In the genomic region with DNA sequence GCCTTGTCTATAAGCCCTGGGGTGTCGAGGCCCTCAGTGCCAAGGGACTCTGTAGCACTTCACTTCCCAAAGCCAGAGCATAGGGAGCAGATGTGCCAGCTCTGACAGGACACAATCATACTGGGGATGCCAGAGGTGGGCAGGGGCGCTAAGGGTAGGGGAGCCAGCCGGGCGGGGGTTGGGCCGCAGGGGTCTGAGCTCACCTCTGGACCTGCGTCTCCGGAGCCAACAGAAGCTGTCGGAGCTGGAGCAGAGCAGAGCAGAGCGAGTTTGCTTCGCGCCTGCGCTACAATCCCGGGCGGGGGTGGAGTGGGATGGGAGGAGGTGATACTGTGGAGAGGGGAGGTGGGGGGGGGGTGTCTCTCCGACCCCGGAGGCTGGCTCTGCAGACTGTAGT, we compare ENCODE assay signal across 9 mouse cellular contexts. TPM values are rescaled to one million over a fixed set of nuclear protein-coding genes. Genes with fewer than 3 reads are reported as not detected.
A peak's percentile ranks its signal among the peaks of the same experiment; 100 is the strongest.
DNase-seq lines count a peak whose midpoint lies in the region; ATAC-seq and TF ChIP-seq lines count a peak whose summit lies in the region.
"Had no signal": no experiment of that assay in that cellular context is flagged by ENCODE, and none has a peak within 500 bp of the region (broad histone marks: within the 10 kb centered on the region; RNA-seq: fewer than 3 reads in every experiment).

Gene Nrsn2, minus strand, starts transcription at position 294 of the 397 bp plus-strand sequence.

- H3K9ac ChIP-seq in heart, embryonic 15.5 days, result peak within 1 kb of the TSS; percentile 25; the same call in 1 of the 2 replicates
- H3K9ac ChIP-seq in hindbrain, postnatal 0 days (replicated peaks; ENCODE audit: low read length), result peak within 1 kb of the TSS; percentile 55
- peak within 1 kb of the TSS; percentile 54 for H3K9ac ChIP-seq in midbrain, embryonic 14.5 days (replicated peaks; ENCODE audit: low read length)

- H3K27me3 ChIP-seq in heart, embryonic 15.5 days, result peaks cover 27% of the 10 kb centered on the region
- no peaks in the 10 kb centered on the region for H3K27me3 ChIP-seq in hindbrain, postnatal 0 days (ENCODE audit: insufficient read depth, low read length)
- no peaks in the 10 kb centered on the region for H3K27me3 ChIP-seq in midbrain, embryonic 14.5 days (ENCODE audit: control insufficient read depth, insufficient read depth, low read length)

- intact Hi-C loops in heart, postnatal 14 days (cut with DNase I), result no loop called here

- DNase-seq in heart, postnatal 14 days, result no peak
- DNase-seq in hindbrain, postnatal 0 days (ENCODE audit: low spot score), result peak; percentile 75
- peak; percentile 82 for DNase-seq in midbrain, embryonic 14.5 days
- DNase-seq in urinary bladder, adult 18-20 months (ENCODE audit: low spot score in 2 of 2), result no peak
- DNase-seq in gastrocnemius, postnatal 4 days (ENCODE audit: low spot score in 2 of 2), result no peak

- peak within 1 kb of the TSS; percentile 42 for H3K4me2 ChIP-seq in heart, embryonic 15.5 days
- peak within 1 kb of the TSS; percentile 57 for H3K4me2 ChIP-seq in hindbrain, postnatal 0 days (ENCODE audit: low read depth, low read length)
- peak within 1 kb of the TSS; percentile 70 for H3K4me2 ChIP-seq in midbrain, embryonic 14.5 days (ENCODE audit: low read length)

- no peaks in the 10 kb centered on the region for H3K9me3 ChIP-seq in heart, embryonic 15.5 days (replicated peaks)
- H3K9me3 ChIP-seq in hindbrain, postnatal 0 days (ENCODE audit: low read length), result no peaks in the 10 kb centered on the region
- H3K9me3 ChIP-seq in midbrain, embryonic 14.5 days (ENCODE audit: control insufficient read depth, low read length), result no peaks in the 10 kb centered on the region
- H3K9me3 ChIP-seq: G1E had no signal

- 5% methylated on average over 16 of the region's 16 CpGs for WGBS in heart, embryonic 15.5 days
- 3% methylated on average over 15 of the region's 16 CpGs for WGBS in hindbrain, postnatal 0 days
- WGBS in midbrain, embryonic 14.5 days, result 2% methylated on average over 16 of the region's 16 CpGs

- peak; percentile 32; the same call in 1 of the 2 replicates for TF ChIP-seq POLR2A in cortical plate, adult 2 months (IDR thresholded peaks at IDR 0.05; ENCODE audit: extremely low read depth, insufficient read depth, low read length)

- no peak for TF ChIP-seq CTCF in cortical plate, adult 2 months (IDR thresholded peaks at IDR 0.05; ENCODE audit: extremely low read depth, insufficient read depth, low read length)
- no peak for TF ChIP-seq CTCF in hindbrain, postnatal 0 days (IDR thresholded peaks at IDR 0.05; ENCODE audit: low read depth)

- H3K27ac ChIP-seq in heart, embryonic 15.5 days, result no peak within 1 kb of the TSS
- no peak within 1 kb of the TSS for H3K27ac ChIP-seq in cortical plate, adult 2 months (ENCODE audit: insufficient read depth, low read length)
- H3K27ac ChIP-seq in hindbrain, postnatal 0 days, result peak within 1 kb of the TSS; percentile 83
- H3K27ac ChIP-seq in midbrain, embryonic 14.5 days (replicated peaks; ENCODE audit: low read depth, low read length), result peak within 1 kb of the TSS; percentile 95

- H3K4me3 ChIP-seq in heart, embryonic 15.5 days, result peak within 1 kb of the TSS; percentile 7; the same call in 1 of the 2 replicates
- peak within 1 kb of the TSS; percentile 54 for H3K4me3 ChIP-seq in cortical plate, adult 2 months (ENCODE audit: insufficient read depth, low read length)
- peak within 1 kb of the TSS; percentile 35 for H3K4me3 ChIP-seq in hindbrain, postnatal 0 days (ENCODE audit: low read length)
- peak within 1 kb of the TSS; percentile 35 for H3K4me3 ChIP-seq in midbrain, embryonic 14.5 days (replicated peaks; ENCODE audit: low read depth, low read length)

- ATAC-seq in heart, embryonic 15.5 days (replicated peaks; ENCODE audit: insufficient number of reproducible peaks, insufficient read depth, low FRiP score, low read depth), result no peak
- ATAC-seq in hindbrain, postnatal 0 days, result peak; percentile 85
- ATAC-seq in midbrain, embryonic 14.5 days (ENCODE audit: low FRiP score, low TSS enrichment), result peak; percentile 77
- ATAC-seq in CD4-positive, CD25-positive, alpha-beta regulatory T cell, adult 4 months, result no peak

- no peaks in the 10 kb centered on the region for H3K36me3 ChIP-seq in heart, embryonic 15.5 days
- no peaks in the 10 kb centered on the region for H3K36me3 ChIP-seq in hindbrain, postnatal 0 days (ENCODE audit: insufficient read depth, low read length)
- H3K36me3 ChIP-seq in midbrain, embryonic 14.5 days (ENCODE audit: control insufficient read depth, insufficient read depth, low read length), result no peaks in the 10 kb centered on the region
- H3K36me3 ChIP-seq: G1E had no signal

- peaks cover 14% of the 10 kb centered on the region for H3K4me1 ChIP-seq in heart, embryonic 15.5 days (replicated peaks)
- no peaks in the 10 kb centered on the region for H3K4me1 ChIP-seq in cortical plate, adult 2 months (ENCODE audit: control insufficient read depth, insufficient read depth, low read length)
- peaks cover 15% of the 10 kb centered on the region for H3K4me1 ChIP-seq in hindbrain, postnatal 0 days (ENCODE audit: insufficient read depth, low read length)
- H3K4me1 ChIP-seq in midbrain, embryonic 14.5 days (ENCODE audit: control insufficient read depth, insufficient read depth, low read length), result peaks cover 32% of the 10 kb centered on the region

RNA-seq across cellular contexts. Expression of gene Nrsn2, which starts in this region (rescaled TPM):
- polyA plus RNA-seq in heart, embryonic 15.5 days (2015; fragmentation: Nextera tagmentation; extraction: Ambion mirVana), result 1.6 and 2.1 TPM in 2 replicates
- total RNA-seq in heart, postnatal 14 days (2021), result not detected
- 72.3 and 81.3 TPM in 2 replicates for polyA plus RNA-seq in cortical plate, adult 2 months (2012; rRNA removed)
- total RNA-seq in hindbrain, postnatal 0 days (2014; rRNA removed), result 64.5 and 72.2 TPM in 2 replicates
- polyA plus RNA-seq in hindbrain, postnatal 0 days (2015; fragmentation: Nextera tagmentation; extraction: Ambion mirVana), result 83.8 and 91.3 TPM in 2 replicates
- 40.1 and 49.0 TPM in 2 replicates for polyA plus RNA-seq in midbrain, embryonic 14.5 days (2014; fragmentation: Nextera tagmentation; extraction: Ambion mirVana)
- polyA plus RNA-seq in CD4-positive, CD25-positive, alpha-beta regulatory T cell, adult 4 months (2017; shearing (Covaris generic)), result not detected
- under 1 TPM in 1 of 2 experiments, not detected in 1; 0.23 TPM for total RNA-seq in gastrocnemius, postnatal 4 days (2021)
- total RNA-seq: G1E had no signal
- polyA plus RNA-seq: G1E had no signal

Comparison
In these comparisons a context has a peak if more than half of its experiments do, and no peak if none do; other contexts are left out.
1. RNA of gene Nrsn2 (total RNA-seq): 64.5 to 72.2 TPM in hindbrain, postnatal 0 days; 0.23 TPM in gastrocnemius, postnatal 4 days and not detected in heart, postnatal 14 days; every median in the first group is over 10 times any median in the second.
2. RNA of gene Nrsn2 (polyA plus RNA-seq): 83.8 to 91.3 TPM in hindbrain, postnatal 0 days, 72.3 to 81.3 TPM in cortical plate, adult 2 months and 40.1 to 49.0 TPM in midbrain, embryonic 14.5 days; 1.6 to 2.1 TPM in heart, embryonic 15.5 days and not detected in CD4-positive, CD25-positive, alpha-beta regulatory T cell, adult 4 months; every median in the first group is over 10 times any median in the second.
3. ATAC-seq: peak in hindbrain, postnatal 0 days (single experiment) and midbrain, embryonic 14.5 days (single experiment); none in heart, embryonic 15.5 days (single experiment) and CD4-positive, CD25-positive, alpha-beta regulatory T cell, adult 4 months (single experiment).
4. H3K27ac ChIP-seq: peak in hindbrain, postnatal 0 days (single experiment) and midbrain, embryonic 14.5 days (single experiment); none in heart, embryonic 15.5 days (single experiment) and cortical plate, adult 2 months (single experiment).
5. DNase-seq: peak in hindbrain, postnatal 0 days (single experiment) and midbrain, embryonic 14.5 days (single experiment); none in heart, postnatal 14 days (0 of 2), urinary bladder, adult 18-20 months (0 of 2) and gastrocnemius, postnatal 4 days (0 of 2).
6. Peak in every context shown above with its lines, with median percentiles within 50 percentile points of each other: H3K4me2 ChIP-seq, H3K4me3 ChIP-seq and H3K9ac ChIP-seq.